Mouse (Mus musculus) small intestine, adult 2 months (tissue): ENCODE data around the gene Pspn. TPM values are rescaled to one million over a fixed set of nuclear protein-coding genes. Genes with fewer than 3 reads are reported as not detected.
A peak's percentile ranks its signal among the peaks of the same experiment; 100 is the strongest.

ENCODE experiments used
- H3K27ac ChIP-seq: fragments of 200-500 bp; 2 replicates; pipeline ENCODE4 v1.5.1; 2012; ENCODE audit warnings: low read depth, low read length, control low read depth, inconsistent platforms; ENCODE audit not compliant: insufficient read depth
- H3K27me3 ChIP-seq: fragments of 200-500 bp; 2 replicates; pipeline ENCODE4 v1.6.1; 2012; ENCODE audit warnings: mild to moderate bottlenecking, moderate library complexity, low read length, inconsistent platforms; ENCODE audit not compliant: control insufficient read depth, insufficient read depth
- H3K36me3 ChIP-seq: fragments of 200-500 bp; 2 replicates; pipeline ENCODE4 v1.6.1; 2012; ENCODE audit warnings: mild to moderate bottlenecking, low read length, control low read depth, inconsistent platforms; ENCODE audit not compliant: control insufficient read depth, insufficient read depth
- H3K4me1 ChIP-seq: fragments of 200-500 bp; 2 replicates; pipeline ENCODE4 v1.6.1; 2012; ENCODE audit warnings: low read length, inconsistent platforms, mixed read lengths; ENCODE audit not compliant: control insufficient read depth, insufficient read depth, insufficient read length
- H3K4me3 ChIP-seq: fragments of 200-500 bp; 2 replicates; pipeline ENCODE4 v1.5.1; 2012; ENCODE audit warnings: low read depth, mild to moderate bottlenecking, control low read depth, inconsistent platforms, low read length, moderate library complexity
- CTCF ChIP-seq: fragments of 200-500 bp; IDR thresholded peaks from 2 replicates; pipeline ENCODE4 v1.5.1; 2012; ENCODE audit warnings: low read depth, mild to moderate bottlenecking, control low read depth, inconsistent platforms, low read length, moderate library complexity, mixed read lengths; ENCODE audit not compliant: insufficient replicate concordance, insufficient read length; ENCODE audit errors: extremely low read depth
- POLR2A ChIP-seq: fragments of 200-500 bp; IDR thresholded peaks from 2 replicates; pipeline ENCODE4 v1.6.1; 2012; ENCODE audit warnings: low read depth, mild to moderate bottlenecking, control low read depth, inconsistent platforms, low read length, moderate library complexity
- WGBS: fragments of 180-500 bp; shearing (Covaris S2); methylation state at CpG from one replicate; pipeline ENCODE4 v1.1.7; 2018; 5-methylcytosine and 5-hydroxymethylcytosine counted together
- polyA plus RNA-seq: library from polyadenylated mRNA; depleted of rRNA; stranded (reverse); fragments of >200 nt; gene quantifications from 2 replicates; pipeline ENCODE4 v1.2.3, GENCODE M21; 2012

Gene Pspn
- polyA plus RNA-seq, 1 experiment: not detected

- 35% methylated on average over 5 of the region's 5 CpGs for WGBS
- H3K27me3 ChIP-seq: no peaks in the 10 kb centered on the region
- peaks cover 42% of the 10 kb centered on the region for H3K4me1 ChIP-seq
- no peak overlapping the region for H3K27ac ChIP-seq
- no peak for TF ChIP-seq POLR2A
- no peak for TF ChIP-seq CTCF
- no peaks in the 10 kb centered on the region for H3K36me3 ChIP-seq
- no peak overlapping the region for H3K4me3 ChIP-seq
Measured at GRCm38 (mm10) chr17:56974708-56975240, 25.0 kb downstream of the Pspn start.

DNA sequence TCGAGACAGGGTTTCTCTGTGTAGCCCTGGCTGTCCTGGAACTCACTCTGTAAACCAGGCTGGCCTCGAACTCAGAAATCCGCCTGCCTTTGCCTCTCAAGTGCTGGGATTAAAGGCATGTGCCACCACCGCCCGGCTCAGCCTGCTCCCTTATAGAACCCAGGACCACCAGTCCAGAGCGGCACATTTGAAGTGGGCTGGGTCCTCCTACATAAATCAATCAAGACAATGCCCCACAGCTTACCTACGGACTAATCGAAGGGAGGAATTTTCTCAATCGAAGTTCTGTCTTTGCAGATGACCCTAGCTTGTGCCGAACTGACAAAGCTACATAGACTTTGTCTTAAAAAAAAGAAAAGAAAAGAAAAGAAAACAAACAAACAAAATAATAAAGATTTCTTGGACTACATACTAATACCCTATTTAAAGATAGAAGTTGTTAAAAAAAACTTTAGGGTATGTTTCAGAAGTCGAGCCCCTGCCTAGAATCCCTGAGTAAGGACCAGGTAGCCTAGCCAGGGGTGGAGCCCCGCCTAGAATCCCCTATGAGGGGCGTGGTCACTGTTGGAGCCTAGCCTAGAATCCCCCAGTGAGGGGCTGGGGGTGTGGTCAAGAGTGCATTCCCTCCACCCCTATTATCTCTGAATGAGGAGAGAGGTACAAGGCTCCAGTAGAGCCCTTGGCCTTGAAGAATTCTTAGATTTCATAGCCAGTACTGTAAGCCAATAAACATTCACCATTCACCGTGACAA is 25.7 kb downstream of the Pspn start:
- TF ChIP-seq POLR2A (no peak), CTCF (no peak)
- H3K4me1 ChIP-seq: peaks cover 41% of the 10 kb centered on the region
- WGBS: 73% methylated on average over 14 of the region's 14 CpGs
- no peak overlapping the region for H3K4me3 ChIP-seq
- H3K27ac ChIP-seq: no peak overlapping the region
- no peaks in the 10 kb centered on the region for H3K27me3 ChIP-seq
- no peaks in the 10 kb centered on the region for H3K36me3 ChIP-seq

- WGBS: 64% methylated on average over 5 of the region's 5 CpGs
- Histone ChIP-seq H3K27me3 (no peaks in the 10 kb centered on the region), H3K4me3 (no peak overlapping the region), H3K27ac (peak overlapping the region; percentile 16), H3K4me1 (peaks cover 15% of the 10 kb centered on the region; the same call in 1 of the 2 replicates), H3K36me3 (no peaks in the 10 kb centered on the region)
- TF ChIP-seq CTCF (no peak), POLR2A (no peak)
Measured at GRCm38 (mm10) chr17:56970081-56970480, 29.7 kb downstream of the Pspn start.

GRCm38 (mm10) chr17:56969321-56969720 is 30.5 kb downstream of the Pspn start:
- Histone ChIP-seq H3K27me3 (no peaks in the 10 kb centered on the region), H3K36me3 (no peaks in the 10 kb centered on the region), H3K4me3 (no peak overlapping the region), H3K27ac (no peak overlapping the region), H3K4me1 (peaks cover 14% of the 10 kb centered on the region)
- TF ChIP-seq CTCF: no peak
- no peak for TF ChIP-seq POLR2A
- 33% methylated on average over 3 of the region's 3 CpGs for WGBS

DNA sequence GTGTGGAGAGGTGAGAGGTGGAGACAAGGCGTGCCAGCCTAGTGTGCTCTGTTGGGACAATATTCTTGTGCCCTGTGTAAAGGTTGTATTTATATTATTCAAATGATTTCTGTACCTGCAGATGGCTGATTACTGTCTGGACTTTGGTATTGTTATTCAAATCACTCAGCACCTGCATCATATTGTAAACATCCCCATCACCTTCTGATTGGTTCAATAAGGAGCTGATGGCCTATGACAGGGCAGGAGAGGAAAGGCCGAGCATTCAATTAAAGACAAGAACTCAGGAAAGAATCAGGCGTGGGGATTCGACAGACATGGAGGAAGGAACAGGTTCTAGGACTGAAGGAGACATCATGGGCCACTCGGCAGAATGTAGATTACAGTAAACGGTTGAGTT is 36.2 kb downstream of the Pspn start:
- TF ChIP-seq POLR2A (no peak), CTCF (no peak)
- Histone ChIP-seq H3K4me1 (peaks cover 21% of the 10 kb centered on the region), H3K27ac (peak overlapping the region; percentile 94), H3K36me3 (no peaks in the 10 kb centered on the region), H3K27me3 (no peaks in the 10 kb centered on the region), H3K4me3 (no peak overlapping the region)
- WGBS: 34% methylated on average over 6 of the region's 6 CpGs

GRCm38 (mm10) chr17:56962642-56963405 is 37.0 kb downstream of the Pspn start:
- 37% methylated on average over 5 of the region's 5 CpGs for WGBS
- no peak overlapping the region for H3K4me3 ChIP-seq
- no peaks in the 10 kb centered on the region for H3K27me3 ChIP-seq
- no peak for TF ChIP-seq POLR2A
- no peak for TF ChIP-seq CTCF
- H3K36me3 ChIP-seq: no peaks in the 10 kb centered on the region
- H3K27ac ChIP-seq: peak overlapping the region; percentile 94
- peaks cover 23% of the 10 kb centered on the region for H3K4me1 ChIP-seq

DNA sequence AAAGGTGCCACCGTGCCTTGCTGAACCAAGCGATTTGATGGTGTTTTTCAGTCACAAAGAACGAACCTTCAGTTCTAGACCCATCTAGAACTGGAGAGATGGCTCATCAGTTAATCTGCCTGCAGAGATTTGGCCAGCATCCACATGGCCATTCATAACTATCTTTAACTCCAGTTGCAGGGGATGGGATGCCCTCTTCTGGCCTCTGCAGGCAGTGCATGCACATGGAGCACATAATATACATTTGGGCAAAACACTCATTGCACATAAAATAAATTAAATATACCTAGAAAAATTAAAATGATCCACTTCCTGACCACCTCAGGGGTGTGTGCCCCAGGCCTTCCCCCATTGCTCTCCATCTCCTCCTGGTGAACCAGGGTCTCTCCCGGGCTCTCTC is 37.9 kb downstream of the Pspn start:
- Histone ChIP-seq H3K36me3 (no peaks in the 10 kb centered on the region), H3K27ac (no peak overlapping the region), H3K27me3 (no peaks in the 10 kb centered on the region), H3K4me1 (peaks cover 23% of the 10 kb centered on the region), H3K4me3 (no peak overlapping the region)
- TF ChIP-seq CTCF: no peak
- no peak for TF ChIP-seq POLR2A
- 94% methylated on average over 4 of the region's 4 CpGs for WGBS
